Mouse (Mus musculus): ENCODE measurements around the gene Grm8.

DNA sequence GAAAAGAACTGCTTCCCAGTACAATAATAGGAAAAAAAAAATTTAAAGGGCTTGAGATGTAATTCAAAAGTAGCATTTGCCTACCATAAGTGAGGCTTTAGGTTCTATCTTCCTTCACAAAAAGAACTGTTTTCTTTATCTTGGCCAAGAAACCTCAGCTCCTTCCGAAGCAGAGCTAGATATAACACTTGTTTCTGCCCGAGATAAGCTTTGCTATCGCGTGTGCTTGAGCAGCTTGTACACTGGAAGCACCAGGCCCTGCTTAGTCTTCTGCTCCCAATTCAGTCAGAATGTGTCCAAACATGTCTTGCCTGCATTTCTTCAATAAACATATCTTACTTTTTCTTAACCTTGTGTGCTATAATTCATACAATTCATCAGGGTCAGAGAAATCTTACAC lies 783.8 kb downstream of the Grm8 start:
- TF ChIP-seq CTCF (IDR thresholded peaks at IDR 0.05; ENCODE audit: borderline replicate concordance, extremely low read depth, insufficient read depth, insufficient read length) (no peak), POLR2A (IDR thresholded peaks at IDR 0.05; ENCODE audit: borderline replicate concordance, extremely low read depth, insufficient read depth, insufficient read length, poor library complexity, severe bottlenecking) (no peak)
